Mouse (Mus musculus) layer of hippocampus, postnatal 14 days (tissue): ENCODE measurements around the gene Kcnd3. TPM values are rescaled to one million over a fixed set of nuclear protein-coding genes. Genes with fewer than 3 reads are reported as not detected.

ENCODE experiments used
- DNase-seq, 2 experiments: peaks; one replicate each; pipeline ENCODE4 v3.0.0; 2021 to 2022; ENCODE audit warnings: low spot score in 2 of 2, mixed read lengths in 1 of 2
- total RNA-seq, 2 experiments: library from RNA; stranded (reverse); gene quantifications; 2 replicates each; pipeline ENCODE4 v1.2.3; 2021

Gene Kcnd3
- total RNA-seq, 2 experiments from 2014 or later: 46.4 to 49.8 TPM

DNA sequence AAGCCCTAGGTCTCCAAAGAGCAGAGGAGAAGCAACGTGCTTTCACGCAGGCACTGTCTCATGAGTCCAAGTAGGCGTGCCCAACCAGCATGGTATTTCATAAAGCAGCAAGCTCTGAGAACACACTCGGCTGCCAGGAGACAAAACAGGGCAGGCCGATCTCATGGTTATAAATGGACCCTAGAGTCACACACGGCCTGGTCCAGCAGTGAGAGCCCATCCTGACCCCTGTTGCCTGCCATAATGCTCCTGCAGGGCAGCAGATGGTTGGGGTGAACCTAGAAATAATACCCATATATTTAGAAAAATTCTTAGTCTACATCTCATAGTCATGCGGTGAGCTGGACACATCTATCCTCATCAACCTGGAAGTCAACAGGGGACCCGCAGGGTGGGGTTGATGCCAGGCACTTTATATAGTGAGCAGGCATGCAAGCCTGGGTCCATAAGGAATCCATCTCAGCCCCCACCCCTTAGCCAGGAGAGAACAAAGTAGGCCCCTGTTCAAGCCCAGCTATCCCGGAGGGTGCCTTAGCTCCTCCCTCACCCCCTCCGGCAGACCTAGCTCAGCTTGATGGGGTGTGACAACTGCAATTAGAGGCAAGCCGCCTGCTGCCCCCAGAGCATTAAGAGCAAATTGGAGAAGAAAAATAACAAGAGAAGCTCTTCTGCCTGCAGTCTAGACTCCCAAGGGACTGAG lies 265.9 kb downstream of the Kcnd3 start:
- DNase-seq: no peak

DNA sequence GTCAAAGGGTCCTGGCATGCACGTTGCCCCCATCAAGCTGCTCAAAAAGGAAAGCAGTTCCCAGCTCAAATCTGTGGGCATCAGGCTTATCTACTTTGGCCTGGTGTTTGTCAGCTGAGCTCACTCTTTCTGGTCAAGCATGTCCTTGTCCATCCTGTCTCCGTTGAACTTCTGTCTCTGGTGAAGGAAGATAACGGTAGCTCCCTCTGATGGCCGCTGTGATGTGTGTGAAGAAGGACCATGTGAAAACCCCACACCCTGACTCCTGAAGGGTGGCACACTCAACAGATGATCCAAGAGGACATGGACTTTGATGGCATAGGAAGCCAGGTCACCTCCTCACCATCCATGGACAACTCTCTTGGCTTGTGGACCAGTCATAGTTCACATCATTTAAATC lies 266.6 kb downstream of the Kcnd3 start:
- DNase-seq: no peak

DNA sequence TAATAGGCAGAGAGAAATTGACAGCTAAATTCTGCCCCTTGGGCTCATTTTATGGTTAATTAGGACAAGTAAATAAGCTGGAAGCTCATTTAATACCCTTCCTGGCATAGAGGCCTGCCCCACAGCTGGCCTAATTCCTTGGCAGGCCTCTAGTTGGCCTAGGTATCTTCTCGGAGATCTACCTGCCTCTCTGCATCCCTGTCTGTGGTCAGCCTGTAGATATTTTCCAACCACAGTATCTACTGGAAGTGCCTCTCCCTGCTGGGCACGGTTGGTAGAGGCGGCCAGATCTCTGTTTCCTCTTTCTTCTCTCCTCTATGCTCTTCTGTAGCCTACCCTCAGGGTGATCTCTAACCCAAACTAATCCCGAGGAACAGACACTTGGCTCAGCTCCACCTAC lies 267.8 kb downstream of the Kcnd3 start:
- no peak for DNase-seq

DNA sequence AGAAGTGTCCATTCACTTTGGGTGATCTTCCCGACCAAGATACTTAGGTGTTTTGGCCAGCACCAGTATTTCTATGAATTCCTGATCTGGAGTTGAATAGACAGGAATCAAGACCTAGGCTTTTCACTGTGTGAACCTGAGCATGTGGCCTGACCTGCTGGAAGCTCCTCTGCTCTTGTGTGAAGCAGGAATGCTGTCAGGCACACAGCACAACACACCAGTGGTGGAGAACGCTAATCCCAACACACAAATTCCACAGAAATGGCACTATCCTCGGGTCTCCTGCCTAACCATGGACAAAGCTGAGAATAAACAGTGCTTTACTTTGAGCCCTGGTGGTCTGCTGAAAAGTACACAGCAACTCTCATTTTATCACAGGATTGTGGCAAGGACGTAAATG lies 268.4 kb downstream of the Kcnd3 start:
- DNase-seq: no peak

DNA sequence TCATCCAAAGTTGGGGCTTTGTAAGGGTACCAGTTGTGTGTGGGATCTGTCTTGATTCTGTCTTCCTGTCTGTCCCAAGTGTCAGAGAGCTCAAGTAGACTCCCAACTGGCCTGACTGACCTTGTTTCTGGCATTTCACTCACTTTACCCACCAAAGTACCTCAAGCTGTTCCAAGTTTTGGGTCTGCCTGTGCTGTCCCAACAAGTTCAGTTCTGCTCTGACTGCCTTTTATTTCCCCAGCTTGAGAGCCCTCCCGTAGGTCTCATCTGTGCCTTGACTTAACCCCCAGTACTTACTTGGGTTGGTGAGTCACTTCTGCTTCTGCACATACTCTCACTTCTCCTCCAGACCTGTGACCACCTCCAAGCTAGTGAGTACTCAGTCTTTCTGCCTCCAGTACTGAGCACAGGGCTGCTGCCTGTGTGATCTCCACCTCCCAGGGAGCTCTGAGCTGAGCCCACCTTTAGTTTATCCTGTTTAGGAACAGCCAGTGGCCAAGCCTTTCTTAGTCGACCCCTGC lies 269.6 kb downstream of the Kcnd3 start:
- DNase-seq: no peak

DNA sequence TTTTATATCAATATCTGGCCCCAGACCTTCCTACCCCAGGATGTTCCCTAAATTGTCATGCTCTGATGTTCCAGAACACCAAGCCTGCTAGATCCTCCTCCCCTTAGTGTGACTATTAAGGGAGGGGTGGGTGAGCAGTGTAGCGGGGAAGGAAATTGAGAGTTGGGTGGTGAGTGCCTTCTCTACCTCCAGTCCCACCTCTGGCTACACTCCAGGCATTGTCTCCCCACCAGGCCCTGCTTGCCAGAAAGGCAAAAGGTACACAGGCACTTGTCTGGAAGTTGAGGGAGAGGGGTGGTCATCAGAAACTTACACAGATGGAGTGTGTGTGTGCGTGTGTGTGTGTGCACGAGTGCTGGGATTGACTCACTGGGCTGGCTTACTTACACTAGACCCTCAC lies 270.4 kb downstream of the Kcnd3 start:
- DNase-seq: no peak

Other genes with a start within 250 kb of the Kcnd3 start
- gene Ddx20, start 235.2 kb downstream of the Kcnd3 start, total RNA-seq: 10 to 100 TPM in 1 of 2 experiments, 1 to 10 TPM in 1; 9.5 to 12.3 TPM